Mouse (Mus musculus) layer of hippocampus, adult 9-10 months (tissue): Measurements from ENCODE around the gene Gm29133.

Experiments used
- DNase-seq: peaks from one replicate; pipeline ENCODE4 v3.0.0; 2022; ENCODE audit warnings: low spot score

Gm29133 gene

GRCm38 (mm10) chr3:75747897-75748296, at the start of gene Gm29133:
Gene Gm29133 (plus strand): TSS chr3:75748197.
- no peak for DNase-seq

- DNase-seq = no peak
Observed at GRCm38 (mm10) chr3:75699088-75699487, 48.9 kb upstream of the Gm29133 start.

- DNase-seq = no peak
Observed at GRCm38 (mm10) chr3:75701336-75701735, 46.7 kb upstream of the Gm29133 start.

- no peak for DNase-seq
Observed at GRCm38 (mm10) chr3:75706536-75706935, 41.5 kb upstream of the Gm29133 start.

GRCm38 (mm10) chr3:75713678-75714295, 34.2 kb upstream of the Gm29133 start:
- no peak for DNase-seq

- DNase-seq = peak; percentile 12
Observed at GRCm38 (mm10) chr3:75720663-75721062, 27.3 kb upstream of the Gm29133 start.

- no peak for DNase-seq
Observed at GRCm38 (mm10) chr3:75730982-75731600, 16.9 kb upstream of the Gm29133 start.

- DNase-seq = no peak
Observed at GRCm38 (mm10) chr3:75743664-75744437, 4.1 kb upstream of the Gm29133 start.

GRCm38 (mm10) chr3:75745343-75745742, 2.7 kb upstream of the Gm29133 start:
- no peak for DNase-seq

GRCm38 (mm10) chr3:75763351-75763750, 15.4 kb downstream of the Gm29133 start:
- DNase-seq = no peak

GRCm38 (mm10) chr3:75774253-75774652, 26.3 kb downstream of the Gm29133 start:
- DNase-seq = no peak

- no peak for DNase-seq
Observed at GRCm38 (mm10) chr3:75808001-75808400, 60.0 kb downstream of the Gm29133 start.

- no peak for DNase-seq
Observed at GRCm38 (mm10) chr3:75823934-75824333, 75.9 kb downstream of the Gm29133 start.

- DNase-seq = no peak
Observed at GRCm38 (mm10) chr3:75824458-75824857, 76.5 kb downstream of the Gm29133 start.

GRCm38 (mm10) chr3:75834827-75835226, 86.8 kb downstream of the Gm29133 start:
- no peak for DNase-seq

- DNase-seq = no peak
Observed at GRCm38 (mm10) chr3:75835286-75835967, 87.4 kb downstream of the Gm29133 start.
